Mouse (Mus musculus): ENCODE measurements around the gene Ctnna3.
"Not testable (repeated sequence)": the region's sequence is repeated elsewhere in the genome, so short reads cannot be mapped to it uniquely, and the experiment has no call there.

The Ctnna3 gene

GRCm38 (mm10) chr10:64661190-64661589 is 1231.3 kb downstream of the Ctnna3 start:
- no peak for DNase-seq

- no peak for DNase-seq
Measured at GRCm38 (mm10) chr10:64671469-64671868, 1241.6 kb downstream of the Ctnna3 start.

GRCm38 (mm10) chr10:64675796-64676195 is 1245.9 kb downstream of the Ctnna3 start:
- DNase-seq, result no peak

GRCm38 (mm10) chr10:64710017-64710416 is 1280.1 kb downstream of the Ctnna3 start:
- DNase-seq, result no peak

- no peak for DNase-seq
Measured at GRCm38 (mm10) chr10:64718036-64718435, 1288.1 kb downstream of the Ctnna3 start.

GRCm38 (mm10) chr10:64735692-64736091 is 1305.8 kb downstream of the Ctnna3 start:
- DNase-seq, result no peak

GRCm38 (mm10) chr10:64736616-64737015 is 1306.7 kb downstream of the Ctnna3 start:
- no peak for DNase-seq

- DNase-seq, result not testable (repeated sequence)
Measured at GRCm38 (mm10) chr10:64741721-64742120, 1311.8 kb downstream of the Ctnna3 start.

GRCm38 (mm10) chr10:64744099-64744498 is 1314.2 kb downstream of the Ctnna3 start:
- DNase-seq, result not testable (repeated sequence)

- DNase-seq, result no peak
Measured at GRCm38 (mm10) chr10:64748651-64749050, 1318.8 kb downstream of the Ctnna3 start.

- DNase-seq, result peak; percentile 45
Measured at GRCm38 (mm10) chr10:64750791-64751190, 1320.9 kb downstream of the Ctnna3 start.

- no peak for DNase-seq
Measured at GRCm38 (mm10) chr10:64836315-64836714, 1406.4 kb downstream of the Ctnna3 start.

- peak; percentile 10 for DNase-seq
Measured at GRCm38 (mm10) chr10:64861439-64861838, 1431.5 kb downstream of the Ctnna3 start.

- no peak for DNase-seq
Measured at GRCm38 (mm10) chr10:64870888-64871287, 1441.0 kb downstream of the Ctnna3 start.

- DNase-seq, result no peak
Measured at GRCm38 (mm10) chr10:64876506-64876905, 1446.6 kb downstream of the Ctnna3 start.

- DNase-seq, result no peak
Measured at GRCm38 (mm10) chr10:64879860-64880259, 1450.0 kb downstream of the Ctnna3 start.

GRCm38 (mm10) chr10:64886946-64887345 is 1457.0 kb downstream of the Ctnna3 start:
- peak; percentile 85 for DNase-seq

- DNase-seq, result no peak
Measured at GRCm38 (mm10) chr10:64892458-64892857, 1462.6 kb downstream of the Ctnna3 start.

- DNase-seq, result no peak
Measured at GRCm38 (mm10) chr10:64898739-64899138, 1468.8 kb downstream of the Ctnna3 start.

- no peak for DNase-seq
Measured at GRCm38 (mm10) chr10:64901726-64902125, 1471.8 kb downstream of the Ctnna3 start.

- DNase-seq, result no peak
Measured at GRCm38 (mm10) chr10:64940975-64941374, 1511.1 kb downstream of the Ctnna3 start.

GRCm38 (mm10) chr10:64958391-64958790 is 1528.5 kb downstream of the Ctnna3 start:
- DNase-seq, result peak; percentile 10

- no peak for DNase-seq
Measured at GRCm38 (mm10) chr10:64992871-64993270, 1563.0 kb downstream of the Ctnna3 start.

- peak; percentile 5 for DNase-seq
Measured at GRCm38 (mm10) chr10:65013525-65013924, 1583.6 kb downstream of the Ctnna3 start.

GRCm38 (mm10) chr10:65022667-65023066 is 1592.8 kb downstream of the Ctnna3 start:
- DNase-seq, result no peak

- DNase-seq, result not testable (repeated sequence)
Measured at GRCm38 (mm10) chr10:65033516-65033915, 1603.6 kb downstream of the Ctnna3 start.

All from cerebellum, adult 8-10 months (tissue).